In genomic region chr5:72644175-72644574, GRCm38 (mm10) we compare ENCODE assay signal across 28 mouse cellular contexts. TPM values are rescaled to one million over a fixed set of nuclear protein-coding genes. Genes with fewer than 3 reads are reported as not detected.
A peak's percentile ranks its signal among the peaks of the same experiment; 100 is the strongest.
DNase-seq lines count a peak whose midpoint lies in the region; ATAC-seq and TF ChIP-seq lines count a peak whose summit lies in the region.
"Had no signal": no experiment of that assay in that cellular context is flagged by ENCODE, and none has a peak within 500 bp of the region (broad histone marks: within the 10 kb centered on the region; RNA-seq: fewer than 3 reads in every experiment).

Cnga1 (minus strand) TSS chr5:72644275.

- H3K79me2 ChIP-seq in heart, adult 2 months (replicated peaks; ENCODE audit: control insufficient read depth, insufficient read depth, low read length): no peaks in the 10 kb centered on the region

- H3K27ac ChIP-seq in heart, adult 2 months: no peak within 1 kb of the TSS
- no peak within 1 kb of the TSS for H3K27ac ChIP-seq in lung, postnatal 0 days (ENCODE audit: low read length)
- no peak within 1 kb of the TSS for H3K27ac ChIP-seq in testis, adult 2 months (ENCODE audit: control insufficient read depth, insufficient read depth, low read depth, low read length)
- H3K27ac ChIP-seq: embryonic facial prominence, embryonic 10.5 days; embryonic facial prominence, embryonic 12.5 days; forebrain, embryonic 13.5 days; forebrain, embryonic 15.5 days had no signal

- WGBS in heart, adult 2 months: 83% methylated on average over 1 of the region's 1 CpGs
- 47% methylated on average over 1 of the region's 1 CpGs for WGBS in lung, postnatal 0 days
- 68% methylated on average over 1 of the region's 1 CpGs for WGBS in lung, adult 2 months

- intact Hi-C loops in heart, adult 2 months (cut with DNase I): no loop called here

- no peak within 1 kb of the TSS for H3K9ac ChIP-seq in heart, adult 2 months (ENCODE audit: low read depth, low read length)
- H3K9ac ChIP-seq in lung, postnatal 0 days (replicated peaks; ENCODE audit: low read depth): no peak within 1 kb of the TSS
- H3K9ac ChIP-seq: embryonic facial prominence, embryonic 12.5 days; forebrain, embryonic 13.5 days; forebrain, embryonic 15.5 days had no signal

- DNase-seq in heart, adult 11 months: peak; percentile 12
- no peak for DNase-seq in heart, adult 2 months
- DNase-seq in lung, postnatal 0 days (ENCODE audit: low spot score): peak; percentile 71
- no peak for DNase-seq in lung, adult 2 months
- no peak for DNase-seq in testis, postnatal 10 days (ENCODE audit: low spot score)
- DNase-seq: adrenal gland, adult 8-10 months; adrenal gland, postnatal 14 days; adrenal gland, postnatal 36 days; B cell, adult 2 months; cerebellum, adult 11-12 months; cerebellum, adult 2 months; cerebellum, adult 9-10 months; cerebellum, postnatal 10 days; cerebellum, postnatal 25 days had no signal

- no peak for TF ChIP-seq EP300 in heart, adult 2 months (IDR thresholded peaks at IDR 0.05; ENCODE audit: insufficient read depth, low read depth, low read length)
- TF ChIP-seq EP300 in lung, postnatal 0 days (IDR thresholded peaks at IDR 0.05): no peak

- ATAC-seq in lung, postnatal 0 days: peak; percentile 19
- ATAC-seq: activated CD4-positive, CD25-positive, alpha-beta regulatory T cell, adult 4 months; CD4-positive, CD25-positive, alpha-beta regulatory T cell, adult 4 months; forebrain, embryonic 13.5 days; forebrain, embryonic 15.5 days; Patski had no signal

- no peaks in the 10 kb centered on the region for H3K4me1 ChIP-seq in heart, adult 2 months (ENCODE audit: control insufficient read depth, insufficient read depth, low read length)
- no peaks in the 10 kb centered on the region for H3K4me1 ChIP-seq in lung, postnatal 0 days (ENCODE audit: insufficient read depth, low read depth, low read length)
- no peaks in the 10 kb centered on the region for H3K4me1 ChIP-seq in lung, adult 2 months (ENCODE audit: control insufficient read depth, insufficient read depth, low read length)
- H3K4me1 ChIP-seq in testis, adult 2 months (ENCODE audit: control insufficient read depth, insufficient read depth, low read length): peaks cover 12% of the 10 kb centered on the region
- H3K4me1 ChIP-seq: embryonic facial prominence, embryonic 12.5 days had no signal

- no peaks in the 10 kb centered on the region for H3K36me3 ChIP-seq in heart, adult 2 months (ENCODE audit: control insufficient read depth, insufficient read depth, low read length)
- H3K36me3 ChIP-seq in lung, postnatal 0 days (ENCODE audit: insufficient read depth, low read length): no peaks in the 10 kb centered on the region
- H3K36me3 ChIP-seq in testis, adult 2 months (ENCODE audit: control insufficient read depth, insufficient read depth, low read length): no peaks in the 10 kb centered on the region
- H3K36me3 ChIP-seq: embryonic facial prominence, embryonic 10.5 days; embryonic facial prominence, embryonic 12.5 days; forebrain, embryonic 15.5 days; G1E had no signal

- H3K27me3 ChIP-seq in heart, adult 2 months (ENCODE audit: control insufficient read depth, insufficient read depth, low read length): 0 out of 2 replicates have a peak, but pooled peaks cover 2% of the 10 kb centered on the region
- H3K27me3 ChIP-seq in lung, postnatal 0 days (replicated peaks; ENCODE audit: insufficient read depth, low read length): no peaks in the 10 kb centered on the region
- H3K27me3 ChIP-seq in testis, adult 2 months (ENCODE audit: control insufficient read depth, insufficient read depth, low read length): no peaks in the 10 kb centered on the region
- H3K27me3 ChIP-seq: Patski had no signal

- no peak within 1 kb of the TSS for H3K4me3 ChIP-seq in heart, adult 2 months
- H3K4me3 ChIP-seq in lung, postnatal 0 days (ENCODE audit: low read depth, low read length): no peak within 1 kb of the TSS
- H3K4me3 ChIP-seq in lung, adult 2 months (replicated peaks; ENCODE audit: extremely low read depth, low read depth, low read length): no peak within 1 kb of the TSS
- H3K4me3 ChIP-seq in testis, adult 2 months (ENCODE audit: control insufficient read depth, low read depth, low read length): peak within 1 kb of the TSS; percentile 35
- H3K4me3 ChIP-seq: embryonic facial prominence, embryonic 10.5 days; embryonic facial prominence, embryonic 12.5 days; forebrain, embryonic 13.5 days; forebrain, embryonic 15.5 days had no signal

- no peak for TF ChIP-seq POLR2A in heart, adult 2 months (IDR thresholded peaks at IDR 0.05; ENCODE audit: insufficient read depth, low read depth, low read length)
- no peak for TF ChIP-seq POLR2A in lung, adult 2 months (IDR thresholded peaks at IDR 0.05; ENCODE audit: borderline replicate concordance, extremely low read depth, low read depth, low read length)
- TF ChIP-seq POLR2A in testis, adult 2 months (IDR thresholded peaks at IDR 0.05; ENCODE audit: control insufficient read depth, low read depth, low read length): no peak

- H3K4me2 ChIP-seq in lung, postnatal 0 days (replicated peaks; ENCODE audit: low read depth, low read length): no peak within 1 kb of the TSS
- H3K4me2 ChIP-seq: embryonic facial prominence, embryonic 12.5 days; forebrain, embryonic 13.5 days; forebrain, embryonic 15.5 days had no signal

- no peaks in the 10 kb centered on the region for H3K9me3 ChIP-seq in lung, postnatal 0 days (ENCODE audit: low read length)
- H3K9me3 ChIP-seq: embryonic facial prominence, embryonic 10.5 days; embryonic facial prominence, embryonic 12.5 days; forebrain, embryonic 13.5 days; forebrain, embryonic 15.5 days; G1E had no signal

- TF ChIP-seq CTCF in heart, adult 2 months (IDR thresholded peaks at IDR 0.05): no peak
- no peak for TF ChIP-seq CTCF in lung, postnatal 0 days (IDR thresholded peaks at IDR 0.05)
- no peak for TF ChIP-seq CTCF in lung, adult 2 months (IDR thresholded peaks at IDR 0.05; ENCODE audit: insufficient read depth, low read length)
- no peak for TF ChIP-seq CTCF in testis, adult 2 months (IDR thresholded peaks at IDR 0.05; ENCODE audit: control insufficient read depth, insufficient read depth, insufficient replicate concordance, low read depth, low read length)

RNA-seq across cellular contexts. Expression of gene Cnga1, which starts in this region (rescaled TPM):
- total RNA-seq in heart, adult 2 months (2021): not detected
- not detected in 2 replicates for polyA plus RNA-seq in heart, adult 2 months (2012; rRNA removed)
- polyA plus RNA-seq in lung, postnatal 0 days (2015; fragmentation: Nextera tagmentation; extraction: Ambion mirVana): 0.05 TPM in 1 of 2 replicates, not detected in the other
- polyA plus RNA-seq in lung, adult 2 months (2012; rRNA removed): 0.04 and 0.08 TPM in 2 replicates
- 0.23 and 0.35 TPM in 2 replicates for polyA plus RNA-seq in testis, adult 2 months (2012; rRNA removed)
- total RNA-seq: adrenal gland, adult 18-20 months; adrenal gland, postnatal 14 days; adrenal gland, postnatal 36 days; CH12.LX had no signal
- polyA plus RNA-seq: cerebellum, adult 2 months; cortical plate, adult 2 months; embryonic facial prominence, embryonic 10.5 days; embryonic facial prominence, embryonic 12.5 days; embryonic facial prominence, embryonic 14.5 days; forebrain, embryonic 11.5 days; forebrain, embryonic 13.5 days; forebrain, embryonic 15.5 days; G1E had no signal

Comparison
In these comparisons a context has a peak if more than half of its experiments do, and no peak if none do; other contexts are left out.
1. Peak in DNase-seq and ATAC-seq in lung, postnatal 0 days; RNA of the gene not detected or under 1 TPM.